Mouse (Mus musculus): ENCODE results near the gene Arsb.

GRCm38 (mm10) chr13:93762879-93763278 lies 8.6 kb upstream of the Arsb start:
- no peak for TF ChIP-seq POLR2A (IDR thresholded peaks at IDR 0.05; ENCODE audit: control insufficient read depth, extremely low read depth, insufficient read depth, low read length, poor library complexity)
- TF ChIP-seq CTCF (IDR thresholded peaks at IDR 0.05; ENCODE audit: borderline replicate concordance, control insufficient read depth, extremely low read depth, insufficient read depth, low read length, poor library complexity): no peak

Measured in thymus, adult 2 months (tissue).